Mouse (Mus musculus) left cerebral cortex, postnatal 14 days (tissue): ENCODE results near the gene Farsb. TPM values are rescaled to one million over a fixed set of nuclear protein-coding genes. Genes with fewer than 3 reads are reported as not detected.
A peak's percentile ranks its signal among the peaks of the same experiment; 100 is the strongest.
"Not testable (repeated sequence)": the region's sequence is repeated elsewhere in the genome, so short reads cannot be mapped to it uniquely, and the experiment has no call there.

Experiments
- DNase-seq, 2 experiments: peaks; one replicate each; pipeline ENCODE4 v3.0.0; 2021 to 2022; ENCODE audit warnings: low spot score in 2 of 2, mixed read lengths in 1 of 2
- intact Hi-C: fragments of 180-260 bp; cut with DNase I; formaldehyde crosslinking; loops from one replicate; pipeline ENCODE4 v1.15.1; 2025
- total RNA-seq, 2 experiments: library from RNA; stranded (reverse); gene quantifications; 2 replicates each; pipeline ENCODE4 v1.2.3; 2021

The Farsb gene
- total RNA-seq, 2 experiments from 2014 or later, result 64.3 to 67.0 TPM

DNA sequence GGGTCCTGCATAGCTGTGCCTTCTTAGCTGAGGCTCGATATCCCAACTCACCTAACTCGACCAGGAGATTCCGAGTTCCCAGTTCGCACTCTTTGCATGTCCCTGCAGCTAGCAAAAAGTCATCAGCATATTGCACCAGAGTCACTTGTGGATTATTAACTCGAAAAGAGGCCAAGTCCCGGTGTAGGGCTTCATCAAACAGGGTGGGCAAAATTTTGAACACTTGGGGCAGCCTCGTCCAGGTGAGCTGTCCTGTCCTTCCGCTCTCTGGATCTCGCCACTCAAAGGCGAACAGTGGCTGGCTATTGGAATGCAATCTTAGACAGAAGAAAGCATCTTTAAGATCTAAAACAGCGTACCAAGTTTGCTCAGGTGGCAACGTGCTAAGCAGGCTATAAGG lies 13.2 kb upstream of the Farsb start:
- DNase-seq, intact Hi-C loops: not testable (repeated sequence)

DNA sequence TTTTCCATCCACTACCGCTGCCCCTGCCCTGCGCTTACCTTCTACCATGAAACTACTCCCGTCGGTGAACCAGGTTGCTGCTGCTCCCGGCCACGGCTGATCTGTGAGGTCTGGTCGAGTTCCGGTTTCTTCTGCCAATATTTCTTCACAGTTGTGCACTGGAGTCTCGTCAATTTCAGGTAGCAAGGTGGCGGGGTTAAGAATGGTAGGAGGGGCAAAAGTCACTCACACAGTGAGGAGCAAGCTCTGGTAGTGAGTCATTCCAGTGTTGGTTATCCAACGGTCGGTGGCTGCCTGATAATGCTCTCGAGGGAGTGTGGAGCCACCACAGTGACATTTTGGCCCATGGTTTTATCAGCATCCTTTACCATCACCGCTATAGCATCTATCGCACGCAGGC lies 12.3 kb upstream of the Farsb start:
- intact Hi-C loops, result no loop called here
- DNase-seq, result no peak

DNA sequence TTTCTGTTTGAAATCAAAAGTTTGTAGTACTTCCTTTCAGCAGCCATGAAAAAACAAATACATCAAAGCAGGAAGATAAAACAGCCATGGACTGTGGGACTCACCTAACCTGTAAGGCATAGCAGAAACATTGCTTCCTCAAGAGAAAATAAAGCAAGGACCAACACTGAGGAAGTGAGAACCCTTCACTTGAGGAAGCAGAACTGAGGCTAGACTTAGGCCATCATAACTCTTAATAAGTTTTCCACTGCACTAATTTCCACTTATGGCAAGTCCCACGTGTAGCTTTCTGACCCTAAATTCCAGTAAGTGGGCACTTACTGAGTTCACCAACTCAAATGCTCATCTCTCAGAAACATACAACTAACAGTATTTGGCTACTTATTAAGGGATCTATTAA lies 1.4 kb upstream of the Farsb start:
- intact Hi-C loops, result no loop called here
- no peak for DNase-seq

DNA sequence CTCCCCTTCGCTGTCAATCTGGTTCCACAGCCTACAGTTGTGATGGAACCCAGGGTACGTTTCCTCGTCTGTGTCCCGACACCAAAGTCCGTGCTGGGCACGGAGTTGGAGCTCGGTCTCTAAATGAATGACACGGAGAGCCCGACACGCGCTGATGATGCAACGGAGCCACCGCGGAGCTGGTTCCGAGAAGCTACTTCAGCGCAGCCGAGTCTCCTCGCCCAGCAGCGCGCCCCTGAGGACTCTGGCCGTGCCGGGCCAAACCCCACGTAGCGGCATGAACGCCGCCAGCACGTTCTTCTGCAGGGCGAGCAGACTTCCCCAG lies 308 bp downstream of the Farsb start:
- DNase-seq, result no peak

DNA sequence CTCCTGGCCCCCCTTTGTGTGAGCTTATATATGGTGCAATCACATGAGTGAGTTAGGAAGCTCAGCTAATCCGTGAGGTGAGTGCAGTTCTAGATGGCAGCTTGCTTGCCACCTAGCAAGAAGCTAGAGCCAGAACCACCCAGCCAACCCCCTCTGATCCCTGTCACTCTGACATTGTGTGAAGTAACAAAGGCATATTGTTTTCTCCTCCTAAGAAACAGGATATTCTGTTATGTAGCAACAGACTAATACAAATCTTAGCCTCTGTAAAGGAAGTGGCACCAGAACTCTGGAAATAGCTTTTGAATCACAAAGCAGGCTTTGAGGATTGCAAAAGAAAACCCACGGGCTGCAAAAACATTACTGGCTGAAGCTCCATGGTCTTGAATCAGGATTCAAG lies 4.3 kb downstream of the Farsb start:
- intact Hi-C loops, result no loop called here
- no peak for DNase-seq

More for the DNA sequence above, 308 bp downstream of the Farsb start:
- intact Hi-C loops, result no loop called here

DNA sequence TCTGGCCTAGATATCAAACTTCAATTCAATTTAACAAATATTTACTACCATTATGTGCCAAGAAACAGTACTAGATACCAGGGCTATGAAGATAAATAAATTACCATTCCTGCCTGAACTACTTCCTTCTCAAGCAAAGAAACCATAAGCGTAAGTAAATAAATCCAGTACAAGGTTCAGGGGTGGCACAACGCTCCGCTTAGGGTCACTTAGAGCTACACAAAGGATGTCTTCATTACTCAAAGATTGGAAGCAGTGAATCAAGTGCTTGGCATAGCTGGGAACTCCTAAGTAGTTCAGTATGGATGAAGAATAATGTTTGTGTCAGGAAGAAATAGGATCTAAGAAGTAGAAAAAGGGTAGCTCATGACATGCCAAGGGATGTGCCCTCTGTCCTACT lies 5.3 kb downstream of the Farsb start:
- intact Hi-C loops, result no loop called here
- DNase-seq, result no peak

DNA sequence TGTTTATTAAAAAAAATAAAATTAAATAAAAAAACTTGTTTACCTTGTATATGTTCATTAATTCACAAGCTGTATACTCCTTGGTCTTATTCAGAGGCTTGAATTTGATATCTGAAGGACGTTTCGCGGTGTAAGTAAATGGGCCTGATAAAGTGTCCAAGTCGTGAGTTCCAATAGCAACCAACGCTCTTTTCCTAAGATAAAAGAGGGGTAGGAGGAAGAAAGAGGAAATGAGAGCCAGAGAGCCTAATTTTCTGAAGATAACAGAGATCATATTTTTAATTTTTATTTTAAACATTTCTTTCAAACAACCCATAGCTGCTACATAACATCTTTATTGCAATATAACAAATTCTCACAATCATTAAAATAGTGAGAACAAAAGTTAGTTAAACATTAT lies 16.3 kb downstream of the Farsb start:
- intact Hi-C loops, result no loop called here
- no peak for DNase-seq

DNA sequence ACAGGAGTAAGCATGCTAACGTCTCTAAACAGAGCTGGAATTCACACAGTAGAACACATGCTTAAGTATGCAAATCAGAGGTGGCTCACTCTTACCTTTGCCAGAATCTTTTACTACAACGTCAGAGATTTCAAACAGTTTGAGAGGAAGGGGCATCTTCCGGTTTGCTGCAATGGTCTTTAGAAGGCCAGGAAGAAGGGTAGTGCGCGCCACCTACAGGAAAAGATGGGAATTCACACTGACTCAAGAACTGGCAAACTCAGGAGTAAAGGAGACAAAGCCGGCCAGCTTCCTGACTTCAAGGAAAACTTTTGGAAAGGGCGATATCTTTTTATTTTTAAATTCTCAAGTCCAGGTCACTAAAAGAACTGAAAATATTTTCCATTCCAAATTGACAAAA lies 34.0 kb downstream of the Farsb start:
- DNase-seq, result peak; percentile 55 to 59
- intact Hi-C loops, result loop anchor here (2.0 kb wide), 1 partner anchor 476 kb away; no protein-coding TSS in a partner anchor

DNA sequence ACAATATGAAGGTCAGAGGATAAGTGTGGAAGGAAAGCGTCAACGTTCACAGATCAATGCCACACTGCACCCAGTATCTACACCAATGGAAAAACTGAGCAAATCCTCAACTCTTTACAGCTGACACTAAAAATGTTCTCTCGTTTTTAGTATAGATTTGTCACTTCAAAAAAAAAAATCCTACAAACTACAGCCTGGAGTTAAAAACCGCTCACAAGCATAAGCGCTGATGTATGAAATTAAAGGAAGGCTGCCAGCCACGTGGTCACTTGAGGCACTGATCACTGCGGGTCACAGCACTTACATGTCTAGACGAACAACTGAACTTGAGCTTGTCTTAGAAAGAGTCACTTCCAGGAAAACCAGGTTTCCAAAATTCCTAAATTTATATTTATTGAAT lies 34.8 kb downstream of the Farsb start:
- intact Hi-C loops, result loop anchor here (2.0 kb wide), 1 partner anchor 475 kb away; no protein-coding TSS in a partner anchor
- no peak for DNase-seq

DNA sequence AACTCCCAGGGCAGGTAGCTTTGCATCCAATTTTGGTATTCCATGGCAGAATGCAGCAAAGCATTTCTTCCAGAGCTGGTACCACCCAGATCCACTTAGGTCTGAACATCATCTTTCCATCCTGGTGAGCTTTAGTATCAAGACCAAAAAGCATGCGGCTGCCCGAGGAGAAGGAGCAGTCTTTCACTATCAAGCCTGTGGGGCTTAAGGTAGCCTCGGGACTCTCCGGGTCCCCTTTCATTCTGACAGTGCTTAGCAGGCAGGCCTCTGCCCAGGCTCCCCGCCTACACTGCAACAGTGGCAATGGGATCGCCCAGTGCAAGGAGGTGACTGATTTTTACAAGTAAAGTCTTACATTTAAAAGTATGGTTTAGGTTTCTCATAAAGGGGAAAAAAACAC lies 36.2 kb downstream of the Farsb start:
- intact Hi-C loops, result no loop called here
- DNase-seq, result no peak

DNA sequence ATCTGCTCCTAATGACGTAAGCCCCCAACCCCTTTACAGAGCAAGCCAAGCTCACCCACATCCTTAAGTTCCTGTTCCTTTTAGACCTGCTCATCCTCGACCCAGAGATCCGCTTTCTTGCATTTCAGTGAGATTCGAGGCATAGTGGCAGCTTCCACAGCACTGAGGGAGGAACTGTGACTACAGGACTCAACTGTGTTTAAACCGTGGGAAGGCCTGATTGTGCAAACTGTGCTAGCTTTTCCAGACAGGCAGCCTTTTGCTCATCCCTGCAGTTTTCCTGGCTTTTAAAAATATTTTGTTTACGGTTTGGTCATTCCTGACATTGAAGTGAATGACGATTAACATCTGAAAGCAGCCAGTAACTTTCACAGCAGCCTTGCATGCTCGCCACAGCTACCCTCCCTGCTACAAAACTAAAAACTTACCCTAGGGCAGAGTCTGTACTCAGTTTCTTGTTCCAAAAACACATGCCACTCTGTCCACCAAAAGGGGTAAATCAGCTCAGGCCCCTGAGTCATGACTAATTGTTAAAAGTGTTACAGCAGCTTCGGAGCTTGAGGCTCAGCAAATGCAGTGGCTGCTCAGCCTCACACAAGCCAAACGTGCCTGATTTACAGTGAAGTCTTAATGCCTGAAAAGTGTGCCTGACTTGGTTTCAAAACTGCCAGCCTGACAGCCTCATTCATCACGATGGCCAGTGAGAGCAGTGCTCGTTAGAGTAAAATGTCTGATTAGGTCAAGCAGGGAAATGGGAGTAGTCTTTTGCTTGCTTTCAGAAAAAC lies 37.4 kb downstream of the Farsb start:
- DNase-seq, result no peak
- intact Hi-C loops, result no loop called here

DNA sequence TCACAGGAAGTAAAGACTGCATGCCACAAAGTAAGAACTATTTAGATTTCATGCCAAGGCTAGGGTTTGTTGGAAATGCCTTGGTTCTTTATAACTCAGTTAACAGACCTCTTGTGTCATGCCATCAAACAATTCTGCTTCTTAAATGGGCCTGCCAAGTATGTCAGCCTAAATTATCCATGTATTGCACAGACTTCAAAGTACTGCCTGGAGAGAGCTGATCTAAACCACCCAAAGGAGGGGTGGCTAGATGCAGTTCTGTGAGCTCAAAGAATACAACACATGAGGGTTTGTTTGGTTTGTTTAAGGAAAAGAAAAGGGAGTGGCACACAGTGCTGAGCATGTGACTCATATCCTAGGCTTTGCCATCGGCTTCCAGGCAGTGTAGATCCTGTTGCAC lies 40.6 kb downstream of the Farsb start:
- DNase-seq, result no peak
- intact Hi-C loops, result no loop called here

DNA sequence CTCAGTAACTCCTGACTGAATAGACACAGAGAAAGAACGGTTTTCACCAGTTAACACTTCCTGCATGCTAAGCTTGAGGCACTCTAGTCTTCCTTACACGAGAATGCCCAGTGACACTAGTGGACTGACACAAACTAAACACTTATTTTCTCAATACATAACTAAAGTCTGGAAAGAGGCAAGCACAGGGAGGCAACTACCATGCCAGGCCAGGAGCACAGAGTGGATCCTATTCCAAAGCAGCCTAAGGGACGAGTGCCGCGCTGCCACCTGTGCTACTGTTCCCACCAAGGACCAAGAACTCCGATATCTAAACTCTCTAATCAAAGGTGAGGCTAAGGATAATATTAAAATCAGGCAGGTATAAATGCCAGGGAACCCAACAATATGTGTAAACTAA lies 42.0 kb downstream of the Farsb start:
- intact Hi-C loops, result no loop called here

DNA sequence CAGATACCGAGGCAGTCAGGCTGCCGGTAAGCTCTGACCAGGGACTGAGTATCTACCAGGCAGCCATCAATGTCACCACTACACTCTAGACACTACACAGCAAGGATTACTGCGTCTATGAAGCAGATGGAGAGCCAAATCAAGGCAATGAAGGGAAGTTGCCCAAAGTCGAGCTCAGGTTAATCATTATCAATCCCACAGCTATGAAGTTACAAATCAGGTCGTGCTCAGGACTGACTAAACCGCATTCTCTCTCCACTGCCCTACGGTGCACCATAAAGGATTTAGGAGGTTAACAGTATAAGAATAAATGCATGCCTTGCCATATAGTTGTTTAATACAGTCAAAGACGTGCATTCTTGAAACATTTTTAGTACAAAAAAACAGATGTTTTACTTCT lies 42.5 kb downstream of the Farsb start:
- intact Hi-C loops, result no loop called here

More for the DNA sequence above, 42.0 kb downstream of the Farsb start:
- DNase-seq, result no peak

DNA sequence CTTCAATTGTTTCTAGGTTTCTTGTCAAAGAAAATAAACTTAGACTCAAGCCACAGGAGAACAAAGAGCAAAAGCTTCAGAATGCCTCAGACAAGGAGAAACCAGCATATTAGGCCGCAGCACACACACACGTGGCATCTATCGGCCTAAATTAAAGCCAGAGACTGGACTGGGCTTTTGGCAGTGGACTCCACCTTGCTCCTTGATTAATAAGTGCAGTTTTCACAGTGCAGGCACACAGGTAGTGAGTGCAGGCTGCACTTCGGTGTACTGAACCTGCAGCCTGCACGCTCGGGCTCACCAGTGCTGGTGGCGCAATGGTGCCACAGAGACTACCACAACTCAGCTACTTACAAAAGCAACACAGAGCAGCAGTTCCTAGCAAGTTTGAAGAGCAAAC lies 45.6 kb downstream of the Farsb start:
- no peak for DNase-seq
- intact Hi-C loops, result no loop called here

More for the DNA sequence above, 42.5 kb downstream of the Farsb start:
- DNase-seq, result no peak

DNA sequence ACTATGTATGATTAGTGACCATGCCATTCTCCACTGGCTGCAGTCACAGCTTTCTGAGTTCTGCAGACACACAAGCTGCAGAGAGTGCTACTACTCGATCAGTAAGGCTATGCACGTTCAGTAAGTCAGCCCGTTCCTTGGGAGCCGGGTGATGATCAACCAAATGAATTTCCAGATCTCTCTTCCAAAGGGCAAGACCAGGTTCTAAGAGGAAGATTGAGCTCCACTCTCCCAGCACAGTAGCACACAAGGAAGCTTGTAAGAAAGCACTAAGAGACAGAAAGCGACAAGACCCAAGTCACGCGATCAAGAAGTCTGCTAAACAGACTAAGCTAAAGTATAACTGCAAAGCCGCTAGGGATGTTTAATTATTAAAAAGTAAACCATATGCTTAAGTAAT lies 48.0 kb downstream of the Farsb start:
- DNase-seq, result no peak
- intact Hi-C loops, result no loop called here

DNA sequence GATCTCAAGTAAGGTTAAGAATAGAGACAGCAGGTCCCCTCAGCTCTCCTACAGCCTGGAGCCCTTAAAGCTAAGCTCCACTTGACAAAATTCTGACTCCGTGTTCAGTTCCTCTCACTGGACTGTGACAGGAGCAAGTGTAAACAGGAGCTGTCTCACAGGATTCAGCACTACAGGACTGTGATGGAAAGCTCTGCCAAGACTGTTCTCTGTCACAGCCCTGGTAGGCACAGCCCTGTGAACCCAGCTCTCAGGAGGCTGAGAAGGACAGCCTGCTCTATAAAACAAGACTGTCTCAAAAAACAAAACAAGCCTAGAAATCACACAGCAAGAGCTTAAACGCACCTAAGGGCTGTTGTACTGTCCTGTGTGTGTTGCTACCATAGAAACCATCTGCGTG lies 51.5 kb downstream of the Farsb start:
- no peak for DNase-seq
- intact Hi-C loops, result no loop called here

DNA sequence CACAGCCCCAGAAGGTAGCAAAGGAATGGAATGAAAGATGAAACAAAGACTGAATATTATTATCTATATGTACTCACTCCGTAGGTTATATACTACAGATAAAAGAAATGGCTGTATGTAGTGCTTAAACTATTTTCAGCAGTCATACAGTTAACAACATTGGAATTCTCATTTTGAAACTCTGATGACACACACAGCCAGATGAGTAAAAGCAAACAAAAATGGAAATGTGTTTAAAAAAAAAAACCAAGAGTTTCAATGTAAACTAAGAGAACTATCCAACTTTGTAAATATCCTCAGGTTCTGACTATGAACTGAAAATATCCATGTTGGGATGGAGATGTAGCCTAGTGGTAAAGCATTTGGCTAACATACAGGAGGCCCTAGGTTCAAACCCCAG lies 52.3 kb downstream of the Farsb start:
- DNase-seq, result no peak
- intact Hi-C loops, result no loop called here

DNA sequence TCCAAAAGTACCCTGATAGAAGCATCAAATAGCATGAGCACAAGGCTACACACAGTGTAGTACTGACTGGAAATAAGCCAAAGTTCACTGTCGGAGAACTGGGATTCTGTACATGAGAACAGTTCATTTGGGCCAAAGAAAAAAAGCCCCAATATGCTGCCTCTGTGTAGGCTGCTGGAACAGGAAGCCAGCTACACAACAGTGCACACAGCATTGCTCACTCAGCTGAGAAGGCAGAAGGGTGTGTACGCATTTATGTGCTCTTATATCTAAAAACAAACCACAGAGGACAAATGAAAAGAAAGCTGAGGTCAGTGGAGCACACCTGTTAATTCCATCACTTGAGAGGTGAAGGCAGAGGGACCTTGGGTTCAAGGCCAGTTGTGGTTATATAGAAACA lies 52.7 kb downstream of the Farsb start:
- intact Hi-C loops, result no loop called here

DNA sequence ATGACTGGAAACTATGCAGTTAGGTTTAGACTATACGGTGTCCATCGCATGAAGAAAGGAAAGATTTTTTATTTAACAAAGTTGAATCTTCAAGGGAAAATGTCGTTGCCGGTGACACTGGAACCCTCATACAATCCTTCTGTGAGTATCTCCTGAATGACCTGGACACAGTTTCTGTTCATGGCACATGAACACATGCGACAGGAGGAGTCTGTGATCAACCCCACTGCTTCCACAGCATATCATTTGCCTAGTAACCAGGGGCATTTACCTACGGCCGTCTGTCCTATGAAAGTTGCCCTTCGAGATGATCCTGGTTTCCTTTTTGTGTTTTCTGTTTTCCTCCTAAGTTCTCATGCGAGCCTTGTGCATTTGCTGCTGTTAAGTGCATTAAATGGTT lies 55.2 kb downstream of the Farsb start:
- no peak for DNase-seq
- intact Hi-C loops, result no loop called here

More for the DNA sequence above, 52.7 kb downstream of the Farsb start:
- no peak for DNase-seq

DNA sequence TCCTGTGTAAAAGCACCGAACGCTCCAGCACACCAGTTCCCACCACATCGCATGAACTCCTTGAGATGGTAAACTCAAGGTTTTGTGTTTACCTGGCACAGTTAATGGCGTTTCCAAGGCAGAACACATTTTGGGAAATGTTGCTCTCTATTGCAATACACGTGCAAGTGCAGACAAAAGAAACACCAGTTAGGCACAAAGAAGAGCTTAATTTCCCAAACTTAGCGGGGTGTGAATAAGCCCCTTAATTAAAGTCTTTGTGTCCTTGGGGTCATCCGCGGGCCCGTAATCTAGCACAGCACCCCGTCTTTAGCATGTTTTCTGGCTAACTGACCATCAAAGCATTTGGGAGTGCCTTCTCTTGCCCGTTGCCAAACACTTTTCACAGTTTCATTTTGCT lies 59.8 kb downstream of the Farsb start:
- DNase-seq, result no peak
- intact Hi-C loops, result no loop called here

DNA sequence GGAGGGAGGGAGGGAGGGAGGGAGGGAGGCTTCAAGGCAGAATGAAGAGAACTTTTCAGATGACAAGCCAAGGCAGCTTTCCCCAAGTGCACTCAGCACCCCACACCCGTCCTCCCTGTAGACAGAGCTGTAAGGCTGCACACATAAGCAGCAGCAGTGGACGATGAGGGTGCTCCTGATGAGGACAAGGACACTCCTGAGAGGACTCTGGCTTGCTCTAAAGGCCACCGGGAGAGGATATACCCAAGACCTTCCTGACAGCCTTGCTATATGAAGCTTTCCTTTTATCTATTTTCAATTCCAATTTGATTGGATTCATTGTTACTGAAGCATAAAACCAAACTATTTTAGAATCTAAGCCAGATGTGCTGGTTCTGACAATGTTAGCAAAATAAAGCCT lies 61.9 kb downstream of the Farsb start:
- intact Hi-C loops, result no loop called here

More for the DNA sequence above, 61.9 kb downstream of the Farsb start:
- DNase-seq, result no peak
